Mouse (Mus musculus): ENCODE data around the gene Abcg1. TPM values are rescaled to one million over a fixed set of nuclear protein-coding genes. Genes with fewer than 3 reads are reported as not detected.

Gene Abcg1
- total and polyA plus RNA-seq, 3 experiments, result 2.2 to 4.6 (median 2.2) TPM

- dilution Hi-C loops (cut with MboI; ENCODE audit: extremely low pct_ligation_motif_present, extremely low pct_unique_long_range_greater_than_20kb, low sequenced_read_pairs), result no loop called here
- no peak for TF ChIP-seq POLR2AphosphoS2 (IDR thresholded peaks at IDR 0.05; ENCODE audit: low read depth, low read length)
- TF ChIP-seq ELF1 (IDR thresholded peaks at IDR 0.05; ENCODE audit: low read depth, low read length), result no peak
- TF ChIP-seq SMC3 (IDR thresholded peaks at IDR 0.05; ENCODE audit: low read depth, low read length), result no peak
- TF ChIP-seq JUN (IDR thresholded peaks at IDR 0.05; ENCODE audit: insufficient read depth, low read depth, low read length), result no peak
- no peak for TF ChIP-seq TCF12 (IDR thresholded peaks at IDR 0.05; ENCODE audit: low read depth, low read length)
- no peak for TF ChIP-seq USF1 (IDR thresholded peaks at IDR 0.05; ENCODE audit: low read depth, low read length)
- TF ChIP-seq CHD1 (IDR thresholded peaks at IDR 0.05; ENCODE audit: low read depth, low read length), result no peak
- TF ChIP-seq MXI1 (IDR thresholded peaks at IDR 0.05; ENCODE audit: low read depth, low read length), result no peak
- TF ChIP-seq MAX (IDR thresholded peaks at IDR 0.05; ENCODE audit: low read length), result no peak
- no peak for TF ChIP-seq ETS1 (conservative IDR thresholded peaks at IDR 0.05; ENCODE audit: low read depth, low read length)
- no peak for TF ChIP-seq KAT2A (IDR thresholded peaks at IDR 0.05; ENCODE audit: insufficient replicate concordance, low read length)
- peaks cover 20 to 70% of the 10 kb centered on the region in 2 experiments for H3K4me1 ChIP-seq (ENCODE audit: control insufficient read depth in 1 of 2, insufficient read depth in 2 of 2)
- no peak for DNase-seq (ENCODE audit: extremely low read depth)
- H3K27me3 ChIP-seq (replicated peaks), result peaks cover 6% of the 10 kb centered on the region
- H3K27ac ChIP-seq (ENCODE audit: insufficient read depth, low read depth), result no peak overlapping the region
- H3K4me2 ChIP-seq (ENCODE audit: insufficient read depth, low read depth, poor library complexity, severe bottlenecking), result no peak overlapping the region
- H3K79me2 ChIP-seq (replicated peaks; ENCODE audit: control insufficient read depth, extremely low read depth, insufficient read depth, poor library complexity, severe bottlenecking), result no peaks in the 10 kb centered on the region
- in situ Hi-C loops (cut with MboI; ENCODE audit: low pct_ligation_motif_present, low pct_unique_long_range_greater_than_20kb, low sequenced_read_pairs), result no loop called here
- H3K9ac ChIP-seq (ENCODE audit: insufficient read depth, low read depth), result no peak overlapping the region
- H3K4me3 ChIP-seq (replicated peaks in 1 of 3; ENCODE audit: low read depth in 2 of 3, low read length in 2 of 3, poor library complexity in 1 of 3), result no peak overlapping the region
- H3K36me3 ChIP-seq (replicated peaks in 1 of 2; ENCODE audit: control insufficient read depth in 1 of 2, insufficient read depth in 1 of 2, low read length in 1 of 2), result no peaks in the 10 kb centered on the region
- peaks cover 12% of the 10 kb centered on the region for H3K9me3 ChIP-seq (replicated peaks; ENCODE audit: low read length)
Observed at GRCm38 (mm10) chr17:31036168-31036876, 21.2 kb upstream of the Abcg1 start.

GRCm38 (mm10) chr17:31037331-31037730 is 20.1 kb upstream of the Abcg1 start:
- Histone ChIP-seq H3K4me2 (ENCODE audit: insufficient read depth, low read depth, poor library complexity, severe bottlenecking) (no peak overlapping the region), H3K9ac (ENCODE audit: insufficient read depth, low read depth) (no peak overlapping the region), H3K79me2 (replicated peaks; ENCODE audit: control insufficient read depth, extremely low read depth, insufficient read depth, poor library complexity, severe bottlenecking) (no peaks in the 10 kb centered on the region), H3K4me3 (replicated peaks in 1 of 3; ENCODE audit: low read depth in 2 of 3, low read length in 2 of 3, poor library complexity in 1 of 3) (no peak overlapping the region), H3K36me3 (replicated peaks in 1 of 2; ENCODE audit: control insufficient read depth in 1 of 2, insufficient read depth in 1 of 2, low read length in 1 of 2) (no peaks in the 10 kb centered on the region), H3K27ac (ENCODE audit: insufficient read depth, low read depth) (no peak overlapping the region), H3K9me3 (replicated peaks; ENCODE audit: low read length) (peaks cover 4% of the 10 kb centered on the region), H3K4me1 (ENCODE audit: control insufficient read depth in 1 of 2, insufficient read depth in 2 of 2) (peaks cover 22 to 75% of the 10 kb centered on the region in 2 experiments), H3K27me3 (replicated peaks) (peaks cover 10% of the 10 kb centered on the region)
- in situ Hi-C loops (cut with MboI; ENCODE audit: low pct_ligation_motif_present, low pct_unique_long_range_greater_than_20kb, low sequenced_read_pairs) (no loop called here), dilution Hi-C loops (cut with MboI; ENCODE audit: extremely low pct_ligation_motif_present, extremely low pct_unique_long_range_greater_than_20kb, low sequenced_read_pairs) (no loop called here)
- TF ChIP-seq UBTF (IDR thresholded peaks at IDR 0.05; ENCODE audit: low read depth, low read length) (no peak), MAX (IDR thresholded peaks at IDR 0.05; ENCODE audit: low read length) (no peak), MYC (IDR thresholded peaks at IDR 0.05; ENCODE audit: low read depth, low read length) (no peak), ZMIZ1 (IDR thresholded peaks at IDR 0.05; ENCODE audit: low read depth, low read length) (no peak), TCF12 (IDR thresholded peaks at IDR 0.05; ENCODE audit: low read depth, low read length) (no peak), TBP (conservative IDR thresholded peaks at IDR 0.05; ENCODE audit: low read depth, low read length) (no peak), POLR2AphosphoS2 (IDR thresholded peaks at IDR 0.05; ENCODE audit: low read depth, low read length) (no peak), ZNF384 (IDR thresholded peaks at IDR 0.05; ENCODE audit: low read depth, low read length) (no peak), BHLHE40 (IDR thresholded peaks at IDR 0.05; ENCODE audit: low read depth, low read length) (no peak; the same call in 1 of the 2 replicates), ELF1 (IDR thresholded peaks at IDR 0.05; ENCODE audit: low read depth, low read length) (no peak), JUN (IDR thresholded peaks at IDR 0.05; ENCODE audit: insufficient read depth, low read depth, low read length) (no peak), ZKSCAN1 (IDR thresholded peaks at IDR 0.05; ENCODE audit: borderline replicate concordance, low read depth, low read length) (no peak), USF1 (IDR thresholded peaks at IDR 0.05; ENCODE audit: low read depth, low read length) (no peak), CHD1 (IDR thresholded peaks at IDR 0.05; ENCODE audit: low read depth, low read length) (no peak), MXI1 (IDR thresholded peaks at IDR 0.05; ENCODE audit: low read depth, low read length) (no peak), POLR2A (IDR thresholded peaks at IDR 0.05; ENCODE audit: low read depth, low read length) (no peak), USF2 (conservative IDR thresholded peaks at IDR 0.05; ENCODE audit: low read depth, low read length) (no peak), JUND (conservative IDR thresholded peaks at IDR 0.05; ENCODE audit: low read depth, low read length) (no peak), PAX5 (IDR thresholded peaks at IDR 0.05; ENCODE audit: low read length) (no peak)
- DNase-seq (ENCODE audit: extremely low read depth), result no peak

Data from CH12.LX (cell line).